ENCODE assay signal across 8 mouse cellular contexts in genomic region chr9:112118411-112119105, GRCm38 (mm10).
DNase-seq lines count a peak whose midpoint lies in the region; TF ChIP-seq lines count a peak whose summit lies in the region.

No protein-coding gene starts in this region.

- TF ChIP-seq CTCF in layer of hippocampus, adult 2 months (conservative IDR thresholded peaks at IDR 0.05), result no peak
- no peak for TF ChIP-seq CTCF in olfactory bulb, adult 2 months (IDR thresholded peaks at IDR 0.05; ENCODE audit: insufficient read depth, low read depth, low read length)

- H3K4me1 ChIP-seq in olfactory bulb, adult 2 months (ENCODE audit: control insufficient read depth, insufficient read depth, low read length), result peaks cover 16% of the 10 kb centered on the region

- TF ChIP-seq POLR2A in olfactory bulb, adult 2 months (IDR thresholded peaks at IDR 0.05; ENCODE audit: insufficient read depth, low read depth, low read length), result no peak

- DNase-seq in layer of hippocampus, adult 2 months (ENCODE audit: low spot score in 2 of 2), result peak; percentile 48 to 53
- no peak for DNase-seq in layer of hippocampus, postnatal 25 days (ENCODE audit: extremely low spot score in 1 of 2, low spot score in 1 of 2)
- peak; percentile 75 for DNase-seq in cerebellum, adult 8-10 months
- peak; percentile 58 for DNase-seq in forelimb bud, embryonic 11.5 days (ENCODE audit: low read depth, low spot score)
- DNase-seq in layer of hippocampus, adult 9-11 months, result peak; percentile 69
- DNase-seq in adrenal gland, adult 18-20 months (ENCODE audit: low spot score in 2 of 2), result no peak
- DNase-seq in adrenal gland, postnatal 4 days (ENCODE audit: low spot score in 2 of 2), result no peak

- H3K27ac ChIP-seq in layer of hippocampus, adult 2 months, result peak overlapping the region; percentile 94
- H3K27ac ChIP-seq in olfactory bulb, adult 2 months (ENCODE audit: insufficient read depth, low read depth, low read length), result peak overlapping the region; percentile 47

- WGBS in olfactory bulb, adult 2 months, result 2% methylated on average over 22 of the region's 22 CpGs

- H3K4me3 ChIP-seq in layer of hippocampus, adult 2 months, result peak overlapping the region; percentile 12; the same call in 1 of the 2 replicates
- no peak overlapping the region for H3K4me3 ChIP-seq in olfactory bulb, adult 2 months (ENCODE audit: insufficient read depth, low read depth, low read length)

Comparison
In these comparisons a context has a peak if more than half of its experiments do, and no peak if none do; other contexts are left out.
1. DNase-seq: peak in layer of hippocampus, adult 2 months (2 of 2), cerebellum, adult 8-10 months (single experiment), forelimb bud, embryonic 11.5 days (single experiment) and layer of hippocampus, adult 9-11 months (single experiment); none in layer of hippocampus, postnatal 25 days (0 of 2), adrenal gland, adult 18-20 months (0 of 2) and adrenal gland, postnatal 4 days (0 of 2).